Mouse (Mus musculus): ENCODE results near the gene Srsf10. TPM values are rescaled to one million over a fixed set of nuclear protein-coding genes. Genes with fewer than 3 reads are reported as not detected.

The Srsf10 gene
- polyA plus RNA-seq, 1 experiment = 72.8 TPM

GRCm38 (mm10) chr4:135885676-135886075 lies 30.1 kb downstream of the Srsf10 start:
- Histone ChIP-seq H3K27ac (ENCODE audit: control insufficient read depth, insufficient read depth, low read depth, low read length) (no peak overlapping the region), H3K27me3 (ENCODE audit: control insufficient read depth, insufficient read depth, low read length) (no peaks in the 10 kb centered on the region), H3K36me3 (ENCODE audit: control insufficient read depth, insufficient read depth, low read length) (no peaks in the 10 kb centered on the region), H3K4me3 (ENCODE audit: control insufficient read depth, low read depth, low read length) (no peak overlapping the region), H3K4me1 (ENCODE audit: control insufficient read depth, insufficient read depth, low read length) (peaks cover 18% of the 10 kb centered on the region)
- no peak for TF ChIP-seq CTCF (IDR thresholded peaks at IDR 0.05; ENCODE audit: control insufficient read depth, insufficient read depth, insufficient replicate concordance, low read depth, low read length)
- TF ChIP-seq POLR2A (IDR thresholded peaks at IDR 0.05; ENCODE audit: control insufficient read depth, low read depth, low read length) = no peak

DNA sequence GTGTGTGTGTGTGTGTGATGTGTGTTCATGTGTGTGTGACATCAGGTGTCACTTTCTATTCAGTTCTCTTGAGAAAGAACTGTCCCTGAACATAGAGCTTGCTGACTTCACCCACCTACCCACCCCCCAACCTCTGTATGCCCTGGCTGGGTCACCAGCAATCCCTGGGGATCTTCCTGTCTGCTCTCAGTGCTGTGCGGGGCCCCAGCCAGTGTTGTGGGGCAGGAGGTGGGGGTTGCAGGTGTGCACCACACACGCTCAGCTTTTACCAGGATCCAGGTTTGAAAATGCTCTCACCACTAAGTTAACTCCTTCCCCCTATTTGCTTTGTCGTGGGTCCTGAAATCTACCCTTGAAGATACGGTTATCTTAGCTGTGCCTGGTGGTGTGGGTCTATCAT lies 30.6 kb downstream of the Srsf10 start:
- Histone ChIP-seq H3K27me3 (ENCODE audit: control insufficient read depth, insufficient read depth, low read length) (no peaks in the 10 kb centered on the region), H3K36me3 (ENCODE audit: control insufficient read depth, insufficient read depth, low read length) (no peaks in the 10 kb centered on the region), H3K4me1 (ENCODE audit: control insufficient read depth, insufficient read depth, low read length) (peaks cover 18% of the 10 kb centered on the region), H3K4me3 (ENCODE audit: control insufficient read depth, low read depth, low read length) (no peak overlapping the region), H3K27ac (ENCODE audit: control insufficient read depth, insufficient read depth, low read depth, low read length) (no peak overlapping the region)
- TF ChIP-seq CTCF (IDR thresholded peaks at IDR 0.05; ENCODE audit: control insufficient read depth, insufficient read depth, insufficient replicate concordance, low read depth, low read length) = no peak
- TF ChIP-seq POLR2A (IDR thresholded peaks at IDR 0.05; ENCODE audit: control insufficient read depth, low read depth, low read length) = no peak

GRCm38 (mm10) chr4:135888448-135889057 lies 33.0 kb downstream of the Srsf10 start:
- Histone ChIP-seq H3K36me3 (ENCODE audit: control insufficient read depth, insufficient read depth, low read length) (no peaks in the 10 kb centered on the region), H3K27me3 (ENCODE audit: control insufficient read depth, insufficient read depth, low read length) (no peaks in the 10 kb centered on the region), H3K4me1 (ENCODE audit: control insufficient read depth, insufficient read depth, low read length) (peaks cover 15% of the 10 kb centered on the region), H3K27ac (ENCODE audit: control insufficient read depth, insufficient read depth, low read depth, low read length) (no peak overlapping the region), H3K4me3 (ENCODE audit: control insufficient read depth, low read depth, low read length) (no peak overlapping the region)
- TF ChIP-seq POLR2A (IDR thresholded peaks at IDR 0.05; ENCODE audit: control insufficient read depth, low read depth, low read length) = no peak
- no peak for TF ChIP-seq CTCF (IDR thresholded peaks at IDR 0.05; ENCODE audit: control insufficient read depth, insufficient read depth, insufficient replicate concordance, low read depth, low read length)

DNA sequence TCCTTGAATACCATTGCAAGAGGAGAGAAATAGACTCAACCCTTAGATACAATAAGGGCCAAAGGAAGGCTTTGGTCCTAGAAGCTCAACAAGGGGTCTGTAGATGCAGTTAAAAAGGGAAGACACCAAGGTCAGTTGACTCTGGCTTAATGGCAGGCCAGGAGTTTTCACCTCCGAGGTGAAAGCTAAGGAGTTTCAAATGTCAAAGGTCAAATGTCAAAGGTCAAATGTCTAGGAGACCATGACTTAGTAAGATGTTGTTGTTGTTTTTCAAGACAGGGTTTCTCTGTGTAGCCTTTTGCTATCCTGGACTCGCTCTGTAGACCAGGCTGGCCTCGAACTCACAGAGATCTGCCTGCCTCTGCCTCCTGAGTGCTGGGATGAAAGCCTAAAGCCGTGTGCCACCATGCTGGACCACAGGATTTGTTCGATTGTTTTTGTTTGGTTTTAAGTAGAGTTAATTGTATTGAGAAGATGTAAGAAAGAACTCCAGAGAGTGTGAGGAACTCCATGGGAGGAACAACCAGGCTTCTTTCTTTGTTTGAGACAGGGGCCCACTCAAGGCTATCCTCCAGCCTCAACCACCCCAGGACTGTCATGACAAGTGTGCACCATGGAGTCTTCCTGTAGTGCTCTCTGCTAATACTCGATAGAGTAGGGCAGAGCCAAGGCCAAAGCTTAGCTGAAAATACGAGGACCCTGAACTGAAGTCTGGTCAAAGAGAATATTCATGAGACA lies 33.8 kb downstream of the Srsf10 start:
- H3K4me3 ChIP-seq (ENCODE audit: control insufficient read depth, low read depth, low read length) = no peak overlapping the region
- peaks cover 13% of the 10 kb centered on the region for H3K4me1 ChIP-seq (ENCODE audit: control insufficient read depth, insufficient read depth, low read length)
- no peaks in the 10 kb centered on the region for H3K36me3 ChIP-seq (ENCODE audit: control insufficient read depth, insufficient read depth, low read length)
- no peak for TF ChIP-seq CTCF (IDR thresholded peaks at IDR 0.05; ENCODE audit: control insufficient read depth, insufficient read depth, insufficient replicate concordance, low read depth, low read length)
- no peak for TF ChIP-seq POLR2A (IDR thresholded peaks at IDR 0.05; ENCODE audit: control insufficient read depth, low read depth, low read length)
- no peak overlapping the region for H3K27ac ChIP-seq (ENCODE audit: control insufficient read depth, insufficient read depth, low read depth, low read length)
- no peaks in the 10 kb centered on the region for H3K27me3 ChIP-seq (ENCODE audit: control insufficient read depth, insufficient read depth, low read length)

DNA sequence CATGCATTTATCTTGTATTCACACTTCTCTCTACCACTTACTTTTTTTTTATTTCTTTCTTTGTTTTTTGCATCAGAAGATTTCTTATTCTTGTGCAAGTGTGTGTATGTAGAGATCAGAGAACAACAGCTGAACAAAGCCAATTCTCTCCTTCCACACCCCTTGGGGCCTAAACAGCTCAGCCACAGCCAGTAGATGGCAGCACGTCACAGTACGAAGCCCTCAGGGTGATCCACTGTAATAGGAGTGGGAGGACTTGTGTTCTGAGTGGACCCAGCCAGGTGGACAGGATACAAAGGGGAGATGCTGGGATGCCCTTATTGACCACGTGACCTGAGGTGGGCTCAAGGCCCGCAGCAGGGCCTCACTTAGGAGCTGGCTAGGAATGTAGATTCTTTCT lies 34.3 kb downstream of the Srsf10 start:
- Histone ChIP-seq H3K4me3 (ENCODE audit: control insufficient read depth, low read depth, low read length) (no peak overlapping the region), H3K27me3 (ENCODE audit: control insufficient read depth, insufficient read depth, low read length) (no peaks in the 10 kb centered on the region), H3K4me1 (ENCODE audit: control insufficient read depth, insufficient read depth, low read length) (peaks cover 11% of the 10 kb centered on the region), H3K36me3 (ENCODE audit: control insufficient read depth, insufficient read depth, low read length) (no peaks in the 10 kb centered on the region), H3K27ac (ENCODE audit: control insufficient read depth, insufficient read depth, low read depth, low read length) (no peak overlapping the region)
- no peak for TF ChIP-seq POLR2A (IDR thresholded peaks at IDR 0.05; ENCODE audit: control insufficient read depth, low read depth, low read length)
- TF ChIP-seq CTCF (IDR thresholded peaks at IDR 0.05; ENCODE audit: control insufficient read depth, insufficient read depth, insufficient replicate concordance, low read depth, low read length) = peak; percentile 77; the same call in 1 of the 2 replicates

DNA sequence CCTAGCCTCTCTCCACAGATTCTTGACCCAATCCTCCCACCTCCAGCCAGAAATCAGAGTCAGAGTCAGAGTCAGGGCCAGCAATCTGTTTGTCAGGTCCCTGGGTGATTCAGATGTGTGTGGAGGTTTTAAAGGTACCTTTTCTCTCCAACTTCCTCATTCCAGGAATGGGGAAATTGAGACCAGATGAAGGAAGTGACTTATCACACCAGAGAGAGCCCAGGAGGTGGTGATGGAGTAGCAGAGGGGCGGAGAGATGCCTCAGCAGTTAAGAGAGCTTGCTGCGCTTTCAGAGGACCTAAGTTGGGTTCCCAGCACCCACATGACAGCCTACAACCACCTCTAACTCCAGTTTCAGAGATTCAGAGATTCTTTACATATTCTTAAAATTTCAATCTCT lies 36.0 kb downstream of the Srsf10 start:
- no peaks in the 10 kb centered on the region for H3K36me3 ChIP-seq (ENCODE audit: control insufficient read depth, insufficient read depth, low read length)
- TF ChIP-seq CTCF (IDR thresholded peaks at IDR 0.05; ENCODE audit: control insufficient read depth, insufficient read depth, insufficient replicate concordance, low read depth, low read length) = no peak
- no peak for TF ChIP-seq POLR2A (IDR thresholded peaks at IDR 0.05; ENCODE audit: control insufficient read depth, low read depth, low read length)

DNA sequence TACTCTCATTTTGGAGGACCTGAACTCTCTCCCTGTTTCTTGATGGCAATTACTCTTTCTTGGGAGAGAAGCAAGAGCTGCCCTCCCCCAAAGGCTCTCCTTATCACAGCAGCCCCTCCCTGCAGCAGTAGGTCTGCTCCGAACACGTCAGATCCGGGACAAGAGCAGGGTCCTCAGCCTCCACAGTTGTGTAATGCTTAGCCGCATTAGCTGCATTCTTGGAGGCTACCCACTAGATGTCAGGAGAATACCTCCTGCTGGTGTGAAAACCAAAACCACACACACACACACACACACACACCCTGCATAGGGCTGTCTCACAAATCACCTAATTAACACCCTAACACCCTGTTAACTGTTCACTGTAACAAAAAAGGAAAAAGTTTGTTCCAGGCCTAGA lies 37.3 kb downstream of the Srsf10 start:
- TF ChIP-seq POLR2A (IDR thresholded peaks at IDR 0.05; ENCODE audit: control insufficient read depth, low read depth, low read length) (no peak), CTCF (IDR thresholded peaks at IDR 0.05; ENCODE audit: control insufficient read depth, insufficient read depth, insufficient replicate concordance, low read depth, low read length) (no peak)
- H3K36me3 ChIP-seq (ENCODE audit: control insufficient read depth, insufficient read depth, low read length) = no peaks in the 10 kb centered on the region
- H3K27me3 ChIP-seq (ENCODE audit: control insufficient read depth, insufficient read depth, low read length) = no peaks in the 10 kb centered on the region
- H3K27ac ChIP-seq (ENCODE audit: control insufficient read depth, insufficient read depth, low read depth, low read length) = no peak overlapping the region
- H3K4me3 ChIP-seq (ENCODE audit: control insufficient read depth, low read depth, low read length) = no peak overlapping the region
- peaks cover 4% of the 10 kb centered on the region for H3K4me1 ChIP-seq (ENCODE audit: control insufficient read depth, insufficient read depth, low read length)

More for the DNA sequence above, 36.0 kb downstream of the Srsf10 start:
- H3K27ac ChIP-seq (ENCODE audit: control insufficient read depth, insufficient read depth, low read depth, low read length) = no peak overlapping the region
- H3K4me1 ChIP-seq (ENCODE audit: control insufficient read depth, insufficient read depth, low read length) = peaks cover 2% of the 10 kb centered on the region; the same call in 1 of the 2 replicates
- no peak overlapping the region for H3K4me3 ChIP-seq (ENCODE audit: control insufficient read depth, low read depth, low read length)
- no peaks in the 10 kb centered on the region for H3K27me3 ChIP-seq (ENCODE audit: control insufficient read depth, insufficient read depth, low read length)

Data from testis, adult 2 months (tissue).